Mouse (Mus musculus) limb, embryonic 14.5 days (tissue): ENCODE measurements around the gene Pitpnm2. TPM values are rescaled to one million over a fixed set of nuclear protein-coding genes. Genes with fewer than 3 reads are reported as not detected.

Source experiments
- ATAC-seq: fragments of 200-750 bp; cut with Nextera tagmentation; 2 replicates; pipeline ENCODE4 v1.8.0; 2017; ENCODE audit warnings: low read depth, moderate number of reproducible peaks, moderate TSS enrichment; ENCODE audit not compliant: low FRiP score
- DNase-seq: peaks from one replicate; pipeline ENCODE4 v3.0.0-alpha.2; 2015; ENCODE audit warnings: low spot score
- H3K27ac ChIP-seq: fragments of 300-500 bp; sonication (generic); replicated peaks from 2 replicates; pipeline ENCODE4 v1.5.1; 2014; ENCODE audit warnings: low read depth, mild to moderate bottlenecking, low read length, moderate library complexity, mixed read lengths
- H3K27me3 ChIP-seq: fragments of 300-500 bp; sonication (generic); 2 replicates; pipeline ENCODE4 v1.6.1; 2014; ENCODE audit warnings: low read length, mixed read lengths; ENCODE audit not compliant: control insufficient read depth, insufficient read depth
- H3K36me3 ChIP-seq: fragments of 300-500 bp; sonication (generic); 2 replicates; pipeline ENCODE4 v1.6.1; 2014; ENCODE audit warnings: mild to moderate bottlenecking, low read length, moderate library complexity, mixed read lengths; ENCODE audit not compliant: control insufficient read depth, insufficient read depth
- H3K4me1 ChIP-seq: fragments of 300-500 bp; sonication (generic); 2 replicates; pipeline ENCODE4 v1.6.1; 2014; ENCODE audit warnings: antibody characterized with exemption, low read length, mixed read lengths; ENCODE audit not compliant: control insufficient read depth, insufficient read depth
- H3K4me2 ChIP-seq: fragments of 300-500 bp; sonication (generic); replicated peaks from 2 replicates; pipeline ENCODE4 v1.6.1; 2014; ENCODE audit warnings: low read depth, mild to moderate bottlenecking, low read length, moderate library complexity; ENCODE audit not compliant: severe bottlenecking
- H3K4me3 ChIP-seq: fragments of 300-500 bp; sonication (generic); replicated peaks from 2 replicates; pipeline ENCODE4 v1.5.1; 2014; ENCODE audit warnings: low read length
- H3K9ac ChIP-seq: fragments of 300-500 bp; sonication (generic); 2 replicates; pipeline ENCODE4 v1.6.1; 2014; ENCODE audit warnings: mild to moderate bottlenecking, low read depth, low read length, moderate library complexity; ENCODE audit not compliant: severe bottlenecking
- H3K9me3 ChIP-seq: fragments of 300-500 bp; sonication (generic); 2 replicates; pipeline ENCODE4 v1.6.1; 2016; ENCODE audit warnings: low read length; ENCODE audit not compliant: control insufficient read depth
- POLR2A ChIP-seq: fragments of 200-500 bp; IDR thresholded peaks from 2 replicates; pipeline ENCODE4 v1.8.0; 2012; ENCODE audit warnings: inconsistent platforms, mild to moderate bottlenecking, moderate library complexity, borderline replicate concordance; ENCODE audit not compliant: insufficient read depth, insufficient read length; ENCODE audit errors: extremely low read depth
- WGBS: fragments of 180-500 bp; shearing (Covaris S2); extraction: QIAGEN DNeasy Blood & Tissue Kit; methylation state at CpG from one replicate; pipeline ENCODE4 v1.1.7; 2014; 5-methylcytosine and 5-hydroxymethylcytosine counted together
- polyA plus RNA-seq, 2 experiments: library from polyadenylated mRNA; depleted of rRNA in 1 of 2; stranded (reverse) in 1 of 2; unstranded in 1 of 2; fragments of >200 nt; fragmentation: Nextera tagmentation in 1 of 2; extraction: Ambion mirVana in 1 of 2; gene quantifications; 2 replicates each; pipeline versions ENCODE4 v1.2.1 to v1.2.3; 2012 to 2014

The Pitpnm2 gene
- polyA plus RNA-seq, 2 experiments: 8.2 to 37.1 TPM

DNA sequence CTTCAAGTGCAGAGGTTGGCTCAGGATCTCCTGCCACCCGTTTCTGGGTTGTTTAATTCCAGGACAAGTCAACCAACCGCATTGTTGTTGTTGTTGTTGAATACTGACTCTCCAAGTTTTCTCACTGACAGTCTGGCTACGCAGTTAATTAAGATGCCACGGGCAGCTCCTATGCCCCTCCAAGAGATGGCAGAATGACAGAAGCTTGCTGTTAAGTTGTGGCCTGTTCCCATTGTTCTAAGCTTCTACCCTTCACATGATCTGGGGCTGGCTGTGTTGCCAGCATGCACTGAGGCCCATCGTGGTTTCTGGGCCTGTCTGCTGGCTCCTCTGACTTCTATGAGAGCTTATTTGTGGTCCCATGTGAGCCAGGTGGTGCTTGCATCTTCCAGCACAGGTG lies 115.3 kb downstream of the Pitpnm2 start:
- no peak overlapping the region for H3K27ac ChIP-seq
- H3K9ac ChIP-seq: no peak overlapping the region
- H3K4me2 ChIP-seq: no peak overlapping the region
- H3K27me3 ChIP-seq: no peaks in the 10 kb centered on the region
- no peak for ATAC-seq
- H3K4me3 ChIP-seq: no peak overlapping the region
- no peak for DNase-seq
- no peak for TF ChIP-seq POLR2A
- H3K9me3 ChIP-seq: no peaks in the 10 kb centered on the region
- peaks cover 52% of the 10 kb centered on the region for H3K36me3 ChIP-seq
- WGBS: 85% methylated on average over 5 of the region's 5 CpGs
- H3K4me1 ChIP-seq: no peaks in the 10 kb centered on the region

DNA sequence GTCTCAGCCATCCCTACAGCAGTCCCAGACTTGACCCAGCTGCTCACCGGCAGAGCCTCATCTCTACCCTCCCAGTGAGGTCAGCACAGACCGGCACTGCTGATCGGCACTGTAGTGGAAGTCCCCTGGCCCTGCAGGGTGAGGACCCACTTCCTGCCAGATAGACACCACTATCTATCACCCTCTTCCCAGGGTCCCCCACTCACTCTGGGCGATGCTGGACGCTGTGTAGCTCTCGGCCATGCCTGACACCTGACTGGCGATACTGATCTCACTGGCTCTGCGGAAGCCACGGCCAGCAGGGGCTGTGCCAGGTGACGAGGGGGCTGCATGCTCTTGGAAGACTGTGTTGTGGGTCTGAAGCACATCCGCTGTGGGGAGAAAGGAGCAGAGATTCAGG lies 124.5 kb downstream of the Pitpnm2 start:
- no peaks in the 10 kb centered on the region for H3K27me3 ChIP-seq
- peaks cover 69% of the 10 kb centered on the region for H3K36me3 ChIP-seq
- DNase-seq: no peak
- no peaks in the 10 kb centered on the region for H3K9me3 ChIP-seq
- H3K4me1 ChIP-seq: no peaks in the 10 kb centered on the region
- no peak overlapping the region for H3K4me2 ChIP-seq
- TF ChIP-seq POLR2A: no peak
- 86% methylated on average over 11 of the region's 11 CpGs for WGBS
- no peak overlapping the region for H3K4me3 ChIP-seq
- no peak for ATAC-seq
- no peak overlapping the region for H3K27ac ChIP-seq
- no peak overlapping the region for H3K9ac ChIP-seq

- no peak overlapping the region for H3K4me2 ChIP-seq
- no peaks in the 10 kb centered on the region for H3K27me3 ChIP-seq
- 90% methylated on average over 18 of the region's 18 CpGs for WGBS
- TF ChIP-seq POLR2A: no peak
- H3K4me1 ChIP-seq: no peaks in the 10 kb centered on the region; the same call in 1 of the 2 replicates
- H3K36me3 ChIP-seq: peaks cover 75% of the 10 kb centered on the region
- H3K9me3 ChIP-seq: no peaks in the 10 kb centered on the region
- ATAC-seq (no peak), DNase-seq (no peak)
- no peak overlapping the region for H3K27ac ChIP-seq
- no peak overlapping the region for H3K9ac ChIP-seq
- no peak overlapping the region for H3K4me3 ChIP-seq
Measured at GRCm38 (mm10) chr5:124122357-124122756, 127.2 kb downstream of the Pitpnm2 start.

DNA sequence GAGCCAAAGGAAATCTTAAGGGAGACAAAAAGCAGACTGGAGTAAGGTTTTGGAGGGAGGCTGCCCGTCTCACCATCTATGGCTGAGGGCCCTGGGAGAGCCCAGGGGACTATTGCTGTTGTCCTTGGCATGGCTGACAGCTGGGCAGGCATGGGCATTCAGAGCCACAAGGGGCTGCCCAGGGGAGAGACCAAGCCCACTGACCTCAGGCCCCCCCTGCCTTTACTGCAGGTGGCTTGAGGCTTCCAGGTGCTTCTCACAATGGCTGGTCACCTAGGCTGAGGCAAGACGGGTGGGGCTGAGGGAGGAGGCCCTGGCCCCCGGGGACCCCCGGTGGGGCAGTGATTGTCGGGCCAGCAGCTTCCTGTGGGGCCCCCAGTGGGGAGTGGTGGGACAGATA lies 130.4 kb downstream of the Pitpnm2 start:
- H3K9ac ChIP-seq: no peak overlapping the region
- H3K4me1 ChIP-seq: peaks cover 10% of the 10 kb centered on the region
- H3K27me3 ChIP-seq: no peaks in the 10 kb centered on the region
- no peak for DNase-seq
- 77% methylated on average over 5 of the region's 5 CpGs for WGBS
- TF ChIP-seq POLR2A: no peak
- no peaks in the 10 kb centered on the region for H3K9me3 ChIP-seq
- H3K4me2 ChIP-seq: no peak overlapping the region
- H3K36me3 ChIP-seq: peaks cover 71% of the 10 kb centered on the region
- H3K27ac ChIP-seq: no peak overlapping the region
- no peak overlapping the region for H3K4me3 ChIP-seq
- ATAC-seq: no peak

DNA sequence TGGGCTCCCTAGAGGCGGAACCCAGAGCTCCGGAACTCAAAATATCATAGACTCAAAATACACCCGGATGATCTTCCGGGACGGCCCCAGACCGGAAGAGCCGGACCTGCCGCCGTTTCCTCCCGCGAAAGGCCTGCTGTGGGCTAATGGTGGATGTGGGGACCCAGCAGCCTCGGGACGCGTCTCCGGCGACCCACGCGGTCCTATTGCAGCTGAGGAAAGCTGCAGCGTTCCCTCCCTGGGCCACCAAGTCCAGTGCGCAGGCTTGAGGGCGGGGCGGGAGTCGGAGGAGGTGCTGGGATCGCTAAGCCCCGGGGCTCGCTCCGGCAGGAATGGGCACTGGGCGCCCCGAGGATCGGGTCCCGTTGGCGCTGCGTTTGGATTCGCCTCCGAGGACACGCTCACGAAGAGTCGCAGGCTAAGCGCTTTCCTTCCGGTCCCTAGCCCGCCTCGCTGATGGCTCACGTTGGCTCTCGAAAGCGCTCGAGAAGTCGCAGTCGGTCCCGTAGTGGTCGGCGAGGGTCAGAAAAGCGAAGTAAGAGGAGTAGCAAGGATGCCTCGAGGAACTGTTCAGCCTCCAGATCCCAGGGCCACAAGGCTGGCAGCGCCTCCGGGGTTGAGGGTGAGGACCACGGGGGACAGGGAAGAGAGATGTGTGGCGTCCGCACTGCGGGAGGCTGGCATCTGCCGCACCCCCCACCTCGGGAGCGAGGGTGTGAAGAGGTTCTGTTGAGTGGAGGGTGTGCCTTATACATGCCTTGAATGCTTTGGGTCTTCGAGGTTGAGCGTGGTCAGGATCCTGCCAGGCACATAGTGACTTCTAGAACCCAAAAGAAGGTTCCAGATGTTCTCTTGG lies 133.3 kb downstream of the Pitpnm2 start, which contains the start of gene Arl6ip4:
Arl6ip4 (plus strand) TSS at position 100 of the 856 bp plus-strand sequence.
- WGBS: 2% methylated on average over 64 of the region's 64 CpGs
- DNase-seq (peak; percentile 67), ATAC-seq (peak; percentile 39; the same call in 1 of the 2 replicates)
- Histone ChIP-seq H3K4me1 (peaks cover 16% of the 10 kb centered on the region), H3K4me3 (peak within 1 kb of the TSS; percentile 80), H3K36me3 (peaks cover 46% of the 10 kb centered on the region), H3K9ac (peak within 1 kb of the TSS; percentile 91), H3K27ac (peak within 1 kb of the TSS; percentile 68), H3K4me2 (peak within 1 kb of the TSS; percentile 96), H3K27me3 (no peaks in the 10 kb centered on the region), H3K9me3 (no peaks in the 10 kb centered on the region)
- 0 out of 2 replicates have a peak, but pooled peaks have one; percentile 67 for TF ChIP-seq POLR2A
